Mouse (Mus musculus): ENCODE measurements around the gene Sae1. TPM values are rescaled to one million over a fixed set of nuclear protein-coding genes. Genes with fewer than 3 reads are reported as not detected.

Gene Sae1
- 100 to 1,000 TPM; 106 to 121 TPM for polyA plus RNA-seq (2012; fragmentation: generic; extraction: Trizol)

DNA sequence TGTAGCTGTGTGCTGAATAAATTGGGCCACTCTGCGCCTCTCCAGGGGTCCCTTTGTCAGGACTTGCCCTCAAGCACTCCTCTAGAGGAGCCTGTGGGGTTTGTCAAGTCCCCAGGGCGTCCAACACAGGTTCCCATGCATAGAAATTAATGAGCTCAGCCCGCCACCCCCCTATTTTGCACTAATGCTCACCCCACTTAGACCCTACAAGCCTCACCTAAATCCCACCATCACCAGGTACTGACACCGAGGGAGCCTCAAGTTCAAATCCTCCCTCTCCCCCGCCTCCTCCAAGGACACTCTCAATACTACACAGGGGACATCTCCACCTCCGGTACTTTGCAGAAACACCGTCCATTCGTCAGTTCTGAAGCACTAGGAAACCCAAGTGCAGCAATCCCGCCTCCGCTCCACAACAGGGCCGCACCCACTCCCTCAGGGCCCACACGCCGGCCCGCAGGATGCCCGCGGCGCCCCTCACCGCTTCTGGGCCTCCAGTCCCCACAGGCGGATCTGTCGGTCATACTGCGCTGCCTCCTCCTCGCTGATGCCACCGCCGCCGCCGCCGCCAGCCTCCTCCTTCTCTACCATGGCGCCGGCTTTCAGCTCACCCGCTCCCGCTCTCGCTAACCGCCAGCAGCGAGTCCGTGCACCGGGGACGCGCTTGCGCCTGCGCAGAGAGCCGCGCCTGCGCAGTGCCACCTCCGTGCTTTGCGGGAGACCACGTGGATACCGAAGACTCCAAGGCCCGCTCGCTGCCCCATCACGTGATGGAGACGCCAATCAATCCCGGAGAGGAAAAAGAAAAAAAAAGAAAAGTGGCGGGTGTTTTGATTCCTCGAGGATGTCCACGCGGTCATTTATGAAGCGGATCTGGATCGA lies at the start of gene Sae1:
Gene Sae1 (minus strand): TSS at position 647 of the 882 bp plus-strand sequence.

DNA sequence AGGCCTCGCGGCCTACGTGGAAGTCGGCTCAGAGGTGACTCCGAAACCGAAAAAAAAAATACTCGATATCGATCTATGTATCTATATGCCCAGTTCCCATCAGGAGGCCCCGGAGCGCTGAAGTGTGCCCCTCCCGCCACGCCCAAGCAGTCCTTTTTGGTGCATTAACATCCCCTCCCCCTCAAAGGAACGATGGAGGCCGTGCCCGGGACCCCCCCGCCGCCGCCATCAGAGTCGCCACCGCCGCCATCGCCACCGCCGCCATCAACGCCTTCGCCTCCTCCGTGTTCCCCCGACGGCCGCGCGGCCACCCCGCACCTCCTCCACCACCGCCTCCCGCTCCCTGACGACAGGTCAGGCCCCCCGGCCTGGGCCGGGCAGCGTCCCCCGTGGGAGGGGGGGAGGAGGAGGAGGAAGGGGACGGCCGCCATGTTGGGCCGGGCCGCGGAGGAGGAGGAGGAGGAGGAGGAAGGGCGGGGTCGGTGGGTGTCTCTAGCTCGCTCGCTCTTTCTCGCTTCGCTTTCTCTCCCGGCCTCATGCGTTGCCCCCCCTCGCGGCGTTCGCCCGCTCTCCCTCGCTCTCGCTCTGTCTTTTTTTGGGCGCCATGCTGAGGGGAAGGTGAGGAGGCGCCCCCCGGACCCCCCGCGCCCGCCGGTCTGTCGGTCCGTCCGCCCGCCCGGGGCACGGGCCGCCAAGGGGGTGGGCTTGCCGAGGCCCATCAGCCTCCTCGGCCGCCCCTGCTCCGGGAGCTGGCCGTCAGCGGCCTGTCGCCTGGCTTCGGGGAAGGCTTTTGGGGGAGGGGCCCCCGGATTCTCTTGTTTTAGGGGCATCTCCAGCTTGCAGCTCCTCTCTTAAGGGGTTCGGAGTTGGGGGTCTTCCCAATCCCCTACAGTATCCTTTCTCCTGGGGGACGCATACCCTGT lies 13.3 kb upstream of the Sae1 start, which contains the start of gene Zc3h4:
Gene Zc3h4 (plus strand): TSS at position 222 of the 923 bp plus-strand sequence.

DNA sequence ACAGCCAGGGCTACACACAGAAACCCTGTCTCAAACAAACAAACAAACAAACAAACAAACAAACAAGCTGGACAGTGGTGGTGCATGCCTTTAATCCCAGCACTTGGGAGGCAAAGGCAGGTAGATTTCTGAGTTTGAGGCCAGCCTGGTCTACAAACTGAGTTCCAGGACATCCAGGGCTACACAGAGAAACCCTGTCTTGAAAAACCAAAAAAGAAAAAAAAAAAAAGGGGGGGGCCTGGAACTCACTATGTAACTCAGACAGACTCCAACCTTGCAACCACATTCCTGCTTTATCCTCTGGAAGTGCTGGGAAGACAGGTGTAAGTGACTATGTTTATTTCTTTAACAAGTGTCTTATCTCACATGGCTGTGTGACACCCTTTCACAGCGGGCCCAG lies 79.5 kb downstream of the Sae1 start, which contains the start of gene Bbc3:
Gene Bbc3 (plus strand): TSS at position 301 of the 400 bp plus-strand sequence.

GRCm38 (mm10) chr7:16286026-16286961 lies 101.3 kb downstream of the Sae1 start, which contains the start of gene Ccdc9:
Ccdc9 (minus strand) TSS chr7:16286795.

DNA sequence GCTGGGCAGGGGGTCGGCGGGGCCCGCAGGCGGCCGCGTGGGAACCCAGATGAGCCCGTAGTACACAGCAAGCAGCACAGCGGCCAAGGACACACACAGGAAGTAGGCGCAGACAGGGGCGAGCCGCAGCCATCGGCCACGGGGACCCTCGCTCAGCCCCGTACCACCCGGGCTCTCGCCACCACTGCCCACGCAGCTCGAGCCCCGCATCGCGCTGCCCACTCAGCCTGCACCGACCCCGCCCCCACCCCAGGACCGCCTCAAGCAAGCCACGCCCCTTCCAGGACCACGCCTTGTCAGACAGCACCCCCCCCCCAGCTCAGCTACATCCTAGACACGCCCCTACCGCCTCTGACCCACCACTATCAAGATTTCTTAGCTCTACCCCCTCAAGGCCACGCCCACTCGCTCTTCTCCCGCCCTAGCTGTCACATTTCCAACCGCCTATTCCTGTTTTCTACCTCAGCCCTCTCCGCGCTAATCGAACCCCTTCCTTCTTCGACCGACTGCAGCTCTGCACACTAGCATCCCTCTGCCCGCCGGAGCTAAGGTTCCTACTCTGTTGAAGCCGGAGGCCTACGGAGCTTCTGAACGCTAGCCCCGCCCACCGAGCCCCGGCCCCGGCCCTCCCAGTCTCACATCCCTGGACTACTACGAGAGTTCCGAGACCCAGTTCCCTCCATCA lies 114.4 kb downstream of the Sae1 start, which contains the start of gene Inafm1:
Gene Inafm1 (minus strand): TSS at position 537 of the 685 bp plus-strand sequence.

Other genes with a start within 250 kb of the Sae1 start
- 1 to 10 TPM in 1 of 2 experiments, under 1 TPM in 1; 0.43 to 5.6 TPM for gene Meis3, start 212.7 kb downstream of the Sae1 start, polyA plus RNA-seq (2012; fragmentation: generic; extraction: Trizol)
- 10 to 100 TPM in 1 of 2 experiments, 1 to 10 TPM in 1; 7.0 to 11.8 TPM for gene Dhx34, start 165.8 kb downstream of the Sae1 start, polyA plus RNA-seq (2012; fragmentation: generic; extraction: Trizol)
- gene C5ar2, start 143.7 kb downstream of the Sae1 start, polyA plus RNA-seq (2012; fragmentation: generic; extraction: Trizol): not detected
- not detected for gene C5ar1, start 128.3 kb downstream of the Sae1 start, polyA plus RNA-seq (2012; fragmentation: generic; extraction: Trizol)
- gene Inafm1, start 114.2 kb downstream of the Sae1 start, polyA plus RNA-seq (2012; fragmentation: generic; extraction: Trizol): 10 to 100 TPM in 1 of 2 experiments, 1 to 10 TPM in 1; 6.0 to 31.6 TPM
- 10 to 100 TPM; 16.9 to 48.0 TPM for gene Ccdc9, start 101.0 kb downstream of the Sae1 start, polyA plus RNA-seq (2012; fragmentation: generic; extraction: Trizol)
- 10 to 100 TPM in 1 of 2 experiments, 1 to 10 TPM in 1; 6.2 to 26.3 TPM for gene Bbc3, start 79.4 kb downstream of the Sae1 start, polyA plus RNA-seq (2012; fragmentation: generic; extraction: Trizol)
- 10 to 100 TPM in 1 of 2 experiments, 1 to 10 TPM in 1; 7.3 to 31.0 TPM for gene Zc3h4, start 13.1 kb upstream of the Sae1 start, polyA plus RNA-seq (2012; fragmentation: generic; extraction: Trizol)
- 100 to 1,000 TPM; 125 to 211 TPM for gene Tmem160, start 65.0 kb upstream of the Sae1 start, polyA plus RNA-seq (2012; fragmentation: generic; extraction: Trizol)
- gene Npas1, start 89.9 kb upstream of the Sae1 start, polyA plus RNA-seq (2012; fragmentation: generic; extraction: Trizol): under 1 TPM; 0.06 to 0.20 TPM
- gene Arhgap35, start 227.2 kb upstream of the Sae1 start, polyA plus RNA-seq (2012; fragmentation: generic; extraction: Trizol): 10 to 100 TPM in 1 of 2 experiments, 1 to 10 TPM in 1; 3.6 to 26.5 TPM

Data from C3H10T1/2 (cell line).